In genomic region chr1:155217865-155218541, GRCm38 (mm10) we compare ENCODE assay signal across 10 mouse cellular contexts. TPM values are rescaled to one million over a fixed set of nuclear protein-coding genes. Genes with fewer than 3 reads are reported as not detected.
DNase-seq lines count a peak whose midpoint lies in the region; ATAC-seq lines count a peak whose summit lies in the region.
"Had no signal": no experiment of that assay in that cellular context is flagged by ENCODE, and none has a peak within 500 bp of the region (broad histone marks: within the 10 kb centered on the region; RNA-seq: fewer than 3 reads in every experiment).

No protein-coding gene starts in this region.

- peak; percentile 75 for DNase-seq in hindbrain, embryonic 14.5 days (ENCODE audit: low spot score)
- peak; percentile 70 for DNase-seq in CD4-positive helper T cell, adult 2 months (ENCODE audit: low read depth, low spot score)
- DNase-seq in embryonic facial prominence, embryonic 10.5 days (ENCODE audit: low spot score), result peak; percentile 70
- DNase-seq in retina, postnatal 1 day, result peak; percentile 74
- no peak for DNase-seq in ovary, adult 18-20 months (ENCODE audit: low spot score)

- no peaks in the 10 kb centered on the region for H3K36me3 ChIP-seq in hindbrain, embryonic 14.5 days (replicated peaks; ENCODE audit: control insufficient read depth, insufficient read depth)
- H3K36me3 ChIP-seq in hindbrain, embryonic 13.5 days, result no peaks in the 10 kb centered on the region
- H3K36me3 ChIP-seq in embryonic facial prominence, embryonic 10.5 days (replicated peaks), result peaks cover 12% of the 10 kb centered on the region
- peaks cover 50% of the 10 kb centered on the region for H3K36me3 ChIP-seq in limb, embryonic 12.5 days
- H3K36me3 ChIP-seq: stomach, embryonic 15.5 days had no signal

- peaks cover 33% of the 10 kb centered on the region for H3K4me1 ChIP-seq in hindbrain, embryonic 14.5 days (replicated peaks; ENCODE audit: control insufficient read depth, insufficient read depth, low read length)
- peaks cover 60% of the 10 kb centered on the region for H3K4me1 ChIP-seq in hindbrain, embryonic 13.5 days (replicated peaks)
- peaks cover 69% of the 10 kb centered on the region for H3K4me1 ChIP-seq in embryonic facial prominence, embryonic 10.5 days
- H3K4me1 ChIP-seq in limb, embryonic 12.5 days (replicated peaks), result peaks cover 50% of the 10 kb centered on the region

- H3K27ac ChIP-seq in hindbrain, embryonic 14.5 days, result no peak overlapping the region
- no peak overlapping the region for H3K27ac ChIP-seq in hindbrain, embryonic 13.5 days
- peak overlapping the region; percentile 88 for H3K27ac ChIP-seq in embryonic facial prominence, embryonic 10.5 days (replicated peaks)
- H3K27ac ChIP-seq in limb, embryonic 12.5 days, result no peak overlapping the region
- H3K27ac ChIP-seq: stomach, embryonic 15.5 days had no signal

- 56% methylated on average over 9 of the region's 9 CpGs for WGBS in hindbrain, embryonic 14.5 days
- 51% methylated on average over 9 of the region's 9 CpGs for WGBS in hindbrain, embryonic 13.5 days
- 55% methylated on average over 9 of the region's 9 CpGs for WGBS in embryonic facial prominence, embryonic 10.5 days
- 52% methylated on average over 9 of the region's 9 CpGs for WGBS in limb, embryonic 12.5 days

- no peak overlapping the region for H3K4me2 ChIP-seq in hindbrain, embryonic 14.5 days (replicated peaks)
- no peak overlapping the region for H3K4me2 ChIP-seq in hindbrain, embryonic 13.5 days
- H3K4me2 ChIP-seq in limb, embryonic 12.5 days, result no peak overlapping the region
- H3K4me2 ChIP-seq: embryonic facial prominence, embryonic 13.5 days; stomach, embryonic 15.5 days had no signal

- H3K4me3 ChIP-seq in hindbrain, embryonic 14.5 days (replicated peaks; ENCODE audit: low read length), result no peak overlapping the region
- H3K4me3 ChIP-seq in hindbrain, embryonic 13.5 days, result no peak overlapping the region
- no peak overlapping the region for H3K4me3 ChIP-seq in embryonic facial prominence, embryonic 10.5 days
- H3K4me3 ChIP-seq in limb, embryonic 12.5 days (replicated peaks), result no peak overlapping the region
- H3K4me3 ChIP-seq: embryonic facial prominence, embryonic 13.5 days; stomach, embryonic 15.5 days had no signal

- no peaks in the 10 kb centered on the region for H3K27me3 ChIP-seq in hindbrain, embryonic 14.5 days (ENCODE audit: control insufficient read depth, insufficient read depth, low read length)
- H3K27me3 ChIP-seq in hindbrain, embryonic 13.5 days, result no peaks in the 10 kb centered on the region; the same call in 1 of the 2 replicates
- H3K27me3 ChIP-seq in embryonic facial prominence, embryonic 10.5 days (replicated peaks; ENCODE audit: low read depth, poor library complexity, severe bottlenecking), result no peaks in the 10 kb centered on the region
- no peaks in the 10 kb centered on the region for H3K27me3 ChIP-seq in limb, embryonic 12.5 days
- H3K27me3 ChIP-seq: stomach, embryonic 15.5 days had no signal

- no peak overlapping the region for H3K9ac ChIP-seq in hindbrain, embryonic 14.5 days
- no peak overlapping the region for H3K9ac ChIP-seq in hindbrain, embryonic 13.5 days
- 0 out of 2 replicates have a peak overlapping the region, but pooled peaks have one; percentile 8 for H3K9ac ChIP-seq in limb, embryonic 12.5 days (replicated peaks)
- H3K9ac ChIP-seq: stomach, embryonic 15.5 days had no signal

- H3K9me3 ChIP-seq in hindbrain, embryonic 14.5 days (ENCODE audit: control insufficient read depth, low read length), result no peaks in the 10 kb centered on the region
- no peaks in the 10 kb centered on the region for H3K9me3 ChIP-seq in hindbrain, embryonic 13.5 days
- H3K9me3 ChIP-seq in embryonic facial prominence, embryonic 10.5 days, result no peaks in the 10 kb centered on the region
- no peaks in the 10 kb centered on the region for H3K9me3 ChIP-seq in limb, embryonic 12.5 days
- H3K9me3 ChIP-seq: embryonic facial prominence, embryonic 13.5 days; stomach, embryonic 15.5 days had no signal

- ATAC-seq in hindbrain, embryonic 14.5 days (ENCODE audit: low FRiP score), result no peak; the same call in 1 of the 2 replicates
- no peak for ATAC-seq in hindbrain, embryonic 13.5 days (ENCODE audit: low FRiP score)
- peak; percentile 29 for ATAC-seq in activated CD4-positive, CD25-positive, alpha-beta regulatory T cell, adult 4 months
- no peak for ATAC-seq in limb, embryonic 12.5 days (ENCODE audit: insufficient number of reproducible peaks, insufficient read depth, low FRiP score, low TSS enrichment, low read depth)

RNA-seq across cellular contexts. Expression of gene BC034090, which starts 26.2 kb away (rescaled TPM):
- 4.0 and 4.1 TPM in 2 replicates for polyA plus RNA-seq in hindbrain, embryonic 14.5 days (2014; fragmentation: Nextera tagmentation; extraction: Ambion mirVana)
- 3.9 and 4.7 TPM in 2 replicates for polyA plus RNA-seq in hindbrain, embryonic 13.5 days (2015; fragmentation: Nextera tagmentation; extraction: Ambion mirVana)
- polyA plus RNA-seq in activated CD4-positive, CD25-positive, alpha-beta regulatory T cell, adult 4 months (2017; shearing (Covaris generic)), result 1 to 10 TPM in 1 of 2 experiments, under 1 TPM in 1; 0.85 to 1.3 TPM
- polyA plus RNA-seq in embryonic facial prominence, embryonic 10.5 days (2016; fragmentation: Nextera tagmentation; extraction: Ambion mirVana), result 5.3 and 5.7 TPM in 2 replicates
- 8.4 and 8.6 TPM in 2 replicates for polyA plus RNA-seq in limb, embryonic 12.5 days (2016; fragmentation: Nextera tagmentation; extraction: Ambion mirVana)

RNA-seq across cellular contexts. Expression of gene Stx6, which starts 59.5 kb away (rescaled TPM):
- polyA plus RNA-seq in hindbrain, embryonic 14.5 days (2014; fragmentation: Nextera tagmentation; extraction: Ambion mirVana), result 113 and 117 TPM in 2 replicates
- 121 TPM in 2 replicates for polyA plus RNA-seq in hindbrain, embryonic 13.5 days (2015; fragmentation: Nextera tagmentation; extraction: Ambion mirVana)
- polyA plus RNA-seq in activated CD4-positive, CD25-positive, alpha-beta regulatory T cell, adult 4 months (2017; shearing (Covaris generic)), result 10 to 100 TPM; 49.7 to 56.1 TPM
- polyA plus RNA-seq in embryonic facial prominence, embryonic 10.5 days (2016; fragmentation: Nextera tagmentation; extraction: Ambion mirVana), result 85.0 and 88.9 TPM in 2 replicates
- polyA plus RNA-seq in limb, embryonic 12.5 days (2016; fragmentation: Nextera tagmentation; extraction: Ambion mirVana), result 112 and 113 TPM in 2 replicates
